In genomic region chr12:26226363-26226762, GRCm38 (mm10) we compare ENCODE assay signal across 8 mouse cellular contexts.
DNase-seq lines count a peak whose midpoint lies in the region; ATAC-seq and TF ChIP-seq lines count a peak whose summit lies in the region.

No protein-coding gene starts in this region.

- no peaks in the 10 kb centered on the region for H3K27me3 ChIP-seq in forebrain, embryonic 15.5 days
- H3K27me3 ChIP-seq in forebrain, embryonic 10.5 days (ENCODE audit: poor library complexity, severe bottlenecking), result no peaks in the 10 kb centered on the region
- H3K27me3 ChIP-seq in midbrain, postnatal 0 days (ENCODE audit: insufficient read depth, low read length), result no peaks in the 10 kb centered on the region
- no peaks in the 10 kb centered on the region for H3K27me3 ChIP-seq in midbrain, embryonic 16.5 days (ENCODE audit: control insufficient read depth, insufficient read depth, low read depth, low read length)

- peak; percentile 65; the same call in 1 of the 2 replicates for ATAC-seq in forebrain, embryonic 15.5 days (replicated peaks)
- no peak for ATAC-seq in midbrain, postnatal 0 days (ENCODE audit: low FRiP score)
- ATAC-seq in midbrain, embryonic 16.5 days, result no peak
- no peak for ATAC-seq in erythroid progenitor cell, adult 5-6 weeks (replicated peaks; ENCODE audit: low FRiP score, poor library complexity, severe bottlenecking)

- no peaks in the 10 kb centered on the region for H3K36me3 ChIP-seq in forebrain, embryonic 15.5 days
- no peaks in the 10 kb centered on the region for H3K36me3 ChIP-seq in forebrain, embryonic 10.5 days (replicated peaks)
- H3K36me3 ChIP-seq in midbrain, postnatal 0 days (ENCODE audit: insufficient read depth, low read length), result no peaks in the 10 kb centered on the region
- no peaks in the 10 kb centered on the region for H3K36me3 ChIP-seq in midbrain, embryonic 16.5 days (ENCODE audit: control insufficient read depth, insufficient read depth, low read length)

- no peak overlapping the region for H3K4me3 ChIP-seq in forebrain, embryonic 15.5 days
- no peak overlapping the region for H3K4me3 ChIP-seq in forebrain, embryonic 10.5 days
- no peak overlapping the region for H3K4me3 ChIP-seq in midbrain, postnatal 0 days (ENCODE audit: low read depth, low read length)
- H3K4me3 ChIP-seq in midbrain, embryonic 16.5 days (ENCODE audit: low read depth, low read length), result no peak overlapping the region

- no peak overlapping the region for H3K9ac ChIP-seq in forebrain, embryonic 15.5 days (replicated peaks)
- no peak overlapping the region for H3K9ac ChIP-seq in midbrain, postnatal 0 days (replicated peaks; ENCODE audit: low read length, poor library complexity, severe bottlenecking)
- H3K9ac ChIP-seq in midbrain, embryonic 16.5 days (ENCODE audit: low read depth, low read length), result no peak overlapping the region

- no peak overlapping the region for H3K4me2 ChIP-seq in forebrain, embryonic 15.5 days (replicated peaks)
- no peak overlapping the region for H3K4me2 ChIP-seq in midbrain, postnatal 0 days (ENCODE audit: low read depth, low read length, poor library complexity, severe bottlenecking)
- H3K4me2 ChIP-seq in midbrain, embryonic 16.5 days (ENCODE audit: low read length), result no peak overlapping the region

- DNase-seq in forebrain, embryonic 10.5 days (ENCODE audit: extremely low spot score, low spot score), result no peak
- peak; percentile 78 for DNase-seq in midbrain, postnatal 0 days (ENCODE audit: low spot score)
- DNase-seq in cerebellum, postnatal 14 days, result peak; percentile 72 to 80
- DNase-seq in kidney, postnatal 36 days, result peak; percentile 4 to 43
- DNase-seq in natural killer cell, adult 2 months (ENCODE audit: low spot score in 2 of 2), result peak; percentile 12 to 37

- no peaks in the 10 kb centered on the region for H3K9me3 ChIP-seq in forebrain, embryonic 15.5 days
- no peaks in the 10 kb centered on the region for H3K9me3 ChIP-seq in forebrain, embryonic 10.5 days
- no peaks in the 10 kb centered on the region for H3K9me3 ChIP-seq in midbrain, postnatal 0 days (ENCODE audit: low read length)
- peaks cover 4% of the 10 kb centered on the region; the same call in 1 of the 2 replicates for H3K9me3 ChIP-seq in midbrain, embryonic 16.5 days (replicated peaks; ENCODE audit: control insufficient read depth, low read length, poor library complexity, severe bottlenecking)

- WGBS in forebrain, embryonic 15.5 days, result 10% methylated on average over 2 of the region's 2 CpGs
- WGBS in forebrain, embryonic 10.5 days, result 18% methylated on average over 2 of the region's 2 CpGs
- 10% methylated on average over 2 of the region's 2 CpGs for WGBS in midbrain, postnatal 0 days
- 10% methylated on average over 2 of the region's 2 CpGs for WGBS in midbrain, embryonic 16.5 days

- peak; percentile 87 for TF ChIP-seq CTCF in midbrain, postnatal 0 days (IDR thresholded peaks at IDR 0.05)

- peaks cover 25% of the 10 kb centered on the region for H3K4me1 ChIP-seq in forebrain, embryonic 15.5 days
- no peaks in the 10 kb centered on the region for H3K4me1 ChIP-seq in forebrain, embryonic 10.5 days
- H3K4me1 ChIP-seq in midbrain, postnatal 0 days (ENCODE audit: insufficient read depth, low read length), result no peaks in the 10 kb centered on the region
- no peaks in the 10 kb centered on the region for H3K4me1 ChIP-seq in midbrain, embryonic 16.5 days (ENCODE audit: control insufficient read depth, insufficient read depth, low read length)

- H3K27ac ChIP-seq in forebrain, embryonic 15.5 days (replicated peaks), result peak overlapping the region; percentile 83
- H3K27ac ChIP-seq in forebrain, embryonic 10.5 days, result no peak overlapping the region
- no peak overlapping the region for H3K27ac ChIP-seq in midbrain, postnatal 0 days (ENCODE audit: low read depth, low read length)
- no peak overlapping the region for H3K27ac ChIP-seq in midbrain, embryonic 16.5 days (ENCODE audit: low read length)
